Mouse (Mus musculus): ENCODE data around the gene Fastkd5.

GRCm38 (mm10) chr2:130589157-130589556 lies 40.7 kb downstream of the Fastkd5 start:
- TF ChIP-seq GATA1 (IDR thresholded peaks at IDR 0.05; ENCODE audit: borderline replicate concordance, low read length) (no peak), FLI1 (IDR thresholded peaks at IDR 0.05; ENCODE audit: low read length) (no peak)

All from megakaryocyte, embryonic 14.5 days (primary cell).